Mouse (Mus musculus) hindlimb bud, embryonic 11.5 days (tissue): ENCODE measurements around the gene Ank3.

Experiments
- DNase-seq: peaks from one replicate; pipeline ENCODE4 v3.0.0-alpha.2; 2012; ENCODE audit warnings: low read depth, low spot score; ENCODE audit errors: extremely low spot score

Ank3 gene

DNA sequence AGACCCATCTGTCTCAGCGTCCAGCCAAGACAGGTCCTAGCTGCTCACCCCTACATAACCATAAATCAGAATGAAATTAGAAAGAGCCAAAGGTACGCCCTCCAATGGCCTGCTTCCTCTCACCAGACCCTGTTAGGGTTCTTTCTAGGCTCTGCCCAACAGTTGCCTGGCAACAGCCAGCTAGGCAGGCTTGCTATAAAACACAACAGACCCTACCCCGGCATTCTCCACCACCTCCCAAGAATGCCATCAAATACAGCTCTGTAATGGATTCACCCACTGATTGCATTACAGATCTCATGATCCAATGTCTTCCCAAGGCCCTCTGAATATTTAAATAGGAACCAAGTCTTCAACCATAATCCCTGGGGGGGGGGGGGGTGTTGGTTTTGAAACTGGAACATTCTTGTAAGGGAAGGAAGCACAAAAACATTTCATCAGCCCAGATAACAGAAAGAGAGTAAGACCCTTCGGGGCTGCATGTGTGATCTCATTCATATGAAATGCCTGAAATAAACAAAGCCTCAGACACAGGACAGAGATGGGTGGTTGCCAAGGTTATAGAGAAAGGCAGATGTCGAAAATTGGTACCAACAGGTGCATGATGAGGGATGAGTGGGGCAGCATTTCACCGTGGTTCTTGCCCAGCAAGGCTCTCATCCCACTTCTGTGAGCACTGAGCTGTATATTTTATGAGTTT is 415.4 kb downstream of the Ank3 start:
- DNase-seq: no peak

DNA sequence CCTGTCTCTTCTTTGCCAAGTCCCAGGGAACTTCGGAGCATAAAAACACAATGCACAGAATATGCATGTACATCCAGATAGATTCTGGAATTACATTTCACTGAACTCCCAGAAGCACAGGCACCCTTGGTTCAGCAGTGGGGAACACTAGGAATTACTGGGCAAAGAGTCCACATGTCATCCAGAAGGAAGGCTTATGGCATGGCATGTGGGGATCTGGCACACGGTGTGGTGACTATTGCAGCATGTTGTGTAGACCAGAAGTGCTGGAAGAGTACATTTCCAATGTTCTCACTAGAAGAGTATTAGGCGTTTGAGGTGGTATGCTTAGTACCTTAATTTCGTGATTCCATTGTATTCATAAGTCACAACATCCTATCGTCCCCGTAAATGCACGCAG is 422.7 kb downstream of the Ank3 start:
- no peak for DNase-seq

DNA sequence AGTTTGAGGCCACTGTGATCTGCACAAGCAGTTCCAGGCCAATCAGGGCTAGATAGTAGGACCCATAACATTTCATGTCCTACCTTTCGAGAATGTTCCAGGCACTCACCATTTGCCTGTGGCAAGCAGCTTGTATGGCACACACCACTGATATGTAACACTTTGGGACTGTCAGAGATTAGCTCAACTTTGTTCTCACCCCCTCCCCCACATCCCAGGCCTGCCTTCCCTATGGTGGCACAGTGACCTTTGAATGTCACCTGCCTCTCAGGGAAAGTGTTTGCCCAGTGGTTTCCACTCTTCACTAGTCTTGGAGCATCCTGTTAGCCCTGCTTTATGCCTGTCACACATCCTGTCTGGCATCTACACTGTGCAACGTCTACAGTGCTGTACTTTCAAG is 430.2 kb downstream of the Ank3 start:
- no peak for DNase-seq

DNA sequence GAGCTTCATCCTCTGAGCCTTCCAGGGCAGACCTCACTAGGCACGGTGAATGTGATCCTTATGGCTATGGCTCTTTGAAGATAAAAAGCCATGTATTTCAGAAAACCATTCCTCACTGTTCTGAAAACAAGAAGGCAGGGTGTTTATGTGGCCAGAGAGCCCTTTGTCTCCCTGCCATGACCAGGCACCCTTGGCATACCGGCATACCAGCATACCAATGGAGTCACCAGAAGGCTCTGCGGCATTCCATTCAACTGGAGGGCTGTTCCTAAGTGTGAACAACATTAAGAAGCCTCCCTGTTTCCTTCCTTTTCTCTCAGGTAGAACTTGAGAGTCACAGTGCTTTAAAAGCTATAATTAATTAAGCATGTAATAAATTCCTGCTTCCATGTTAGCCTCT is 430.7 kb downstream of the Ank3 start:
- DNase-seq: no peak

DNA sequence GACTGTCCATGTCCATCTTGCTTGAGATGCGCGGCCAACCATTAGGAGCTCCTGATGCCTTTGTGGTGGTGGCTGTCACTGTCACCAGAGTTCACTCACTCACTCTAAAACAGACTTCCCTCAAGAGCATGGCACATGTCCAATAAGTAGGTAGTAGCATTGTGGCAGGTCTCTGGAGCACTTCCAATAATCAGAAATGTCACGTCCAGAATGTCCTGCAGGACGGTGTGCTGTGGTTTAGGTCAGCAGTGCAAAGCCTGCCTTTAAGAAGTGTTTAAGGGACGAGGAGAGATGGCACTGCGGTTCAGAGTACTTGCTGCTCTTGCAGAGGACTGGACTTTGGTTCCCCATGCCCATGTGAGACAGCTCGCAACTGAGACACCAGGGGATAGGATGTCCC is 433.0 kb downstream of the Ank3 start:
- no peak for DNase-seq

DNA sequence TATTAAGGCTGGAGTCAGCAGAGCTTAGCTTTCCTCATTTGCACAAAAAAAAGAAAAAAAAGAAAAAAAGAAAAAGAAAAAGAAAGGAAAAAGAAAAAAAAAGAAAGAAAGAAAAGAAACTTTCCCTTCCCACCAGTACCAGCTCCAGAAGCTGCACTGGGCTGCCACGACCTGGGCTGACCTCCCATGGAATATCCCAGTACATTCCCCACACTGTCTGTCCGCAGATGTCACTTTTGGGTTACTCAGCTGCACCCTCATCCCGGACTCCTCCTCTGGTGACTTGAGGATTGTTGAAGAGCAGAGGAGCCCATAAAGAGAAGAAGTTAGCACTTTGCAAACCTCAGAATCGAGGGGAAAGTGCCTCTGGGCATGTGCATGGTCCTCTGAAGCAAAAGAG is 433.7 kb downstream of the Ank3 start:
- DNase-seq: no peak

DNA sequence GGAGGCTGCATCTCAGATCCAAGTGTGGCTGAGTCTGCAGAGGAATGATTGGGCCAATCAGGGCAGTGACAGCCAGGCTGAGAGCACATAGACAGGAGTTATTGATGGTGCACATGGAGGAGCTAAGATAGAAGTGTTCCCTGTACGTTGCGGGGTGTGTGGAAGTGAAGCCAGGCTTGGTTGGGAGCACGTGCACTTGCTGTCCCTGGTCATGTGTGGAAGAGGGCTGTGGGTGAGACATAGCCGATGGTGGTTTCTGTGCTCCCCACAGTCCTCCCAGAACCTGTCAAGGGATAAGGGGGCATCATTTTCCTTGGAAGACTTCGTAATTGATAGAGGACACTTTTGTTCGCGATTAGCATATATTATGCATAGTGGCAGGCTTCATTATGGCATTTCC is 434.2 kb downstream of the Ank3 start:
- no peak for DNase-seq

DNA sequence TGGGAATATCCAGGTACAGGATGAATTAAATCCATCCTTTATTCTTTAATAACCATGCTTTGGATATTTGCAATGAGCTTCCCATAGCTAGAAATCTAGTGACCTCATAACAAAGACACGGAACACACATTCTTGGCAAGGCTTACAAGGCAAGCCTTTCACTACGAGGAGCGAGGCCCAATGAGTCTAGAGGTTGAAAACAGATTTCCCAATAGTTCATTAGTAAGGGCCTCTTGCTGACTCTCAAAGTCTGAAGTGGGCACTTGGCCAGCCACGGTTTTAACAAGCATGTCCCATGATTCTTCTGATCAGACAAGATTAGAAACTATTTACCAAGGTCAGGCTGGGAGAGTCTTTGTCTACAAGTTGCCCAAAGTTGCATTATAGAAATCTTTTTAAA is 436.1 kb downstream of the Ank3 start:
- no peak for DNase-seq

DNA sequence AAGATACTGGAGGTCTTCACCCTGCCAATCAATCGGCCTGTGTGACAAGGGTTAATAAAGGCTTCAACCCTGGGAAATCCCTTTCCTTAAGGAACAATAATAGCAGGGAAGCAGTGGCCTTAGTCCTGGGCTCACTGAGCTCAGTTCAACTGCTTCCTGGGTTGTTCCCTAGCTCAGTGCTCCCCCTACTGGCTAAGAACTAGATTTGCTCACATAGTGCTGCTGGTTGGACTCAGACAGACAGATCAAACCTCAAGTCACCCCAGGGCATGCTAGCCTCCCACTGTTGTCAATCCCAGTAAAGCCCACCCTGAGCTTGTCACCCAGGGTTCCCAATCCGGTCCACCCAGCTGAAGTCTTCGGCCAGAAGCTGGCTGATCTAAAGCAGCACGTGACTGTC is 447.2 kb downstream of the Ank3 start:
- DNase-seq: peak; percentile 49

DNA sequence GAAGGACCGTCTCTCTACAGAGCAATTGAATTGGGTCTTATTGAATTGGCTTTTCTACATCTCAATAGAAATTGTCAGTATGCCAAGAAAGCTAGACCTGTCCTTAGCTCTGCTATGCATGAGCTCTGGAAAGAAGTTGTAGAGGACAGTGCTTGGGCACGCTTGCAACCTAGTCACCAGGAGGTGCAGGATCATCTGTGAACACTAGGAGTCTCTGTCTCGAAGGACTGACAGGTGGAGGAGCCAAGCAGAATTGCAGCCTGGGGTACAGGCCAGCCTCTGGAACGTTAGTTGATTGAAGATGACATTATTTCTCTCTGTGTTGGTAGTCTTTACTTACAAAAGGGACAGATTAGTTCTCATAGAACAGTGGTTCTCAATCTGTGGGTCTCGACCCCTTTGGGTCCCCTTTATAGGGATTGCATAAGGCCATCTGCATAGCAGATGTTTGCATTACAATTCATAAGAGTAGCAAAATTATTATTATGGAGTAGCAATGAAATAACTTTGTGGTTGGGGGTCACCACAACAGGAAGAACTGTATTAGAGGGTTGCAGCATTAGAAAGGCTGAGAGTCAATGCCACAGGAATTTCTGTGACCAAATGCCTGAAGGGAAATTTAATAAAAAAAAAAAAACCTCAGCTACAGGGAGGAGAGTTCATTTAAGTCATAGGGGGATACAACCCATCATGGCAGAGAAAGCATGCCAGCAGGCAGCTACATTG is 454.0 kb downstream of the Ank3 start:
- DNase-seq: no peak

DNA sequence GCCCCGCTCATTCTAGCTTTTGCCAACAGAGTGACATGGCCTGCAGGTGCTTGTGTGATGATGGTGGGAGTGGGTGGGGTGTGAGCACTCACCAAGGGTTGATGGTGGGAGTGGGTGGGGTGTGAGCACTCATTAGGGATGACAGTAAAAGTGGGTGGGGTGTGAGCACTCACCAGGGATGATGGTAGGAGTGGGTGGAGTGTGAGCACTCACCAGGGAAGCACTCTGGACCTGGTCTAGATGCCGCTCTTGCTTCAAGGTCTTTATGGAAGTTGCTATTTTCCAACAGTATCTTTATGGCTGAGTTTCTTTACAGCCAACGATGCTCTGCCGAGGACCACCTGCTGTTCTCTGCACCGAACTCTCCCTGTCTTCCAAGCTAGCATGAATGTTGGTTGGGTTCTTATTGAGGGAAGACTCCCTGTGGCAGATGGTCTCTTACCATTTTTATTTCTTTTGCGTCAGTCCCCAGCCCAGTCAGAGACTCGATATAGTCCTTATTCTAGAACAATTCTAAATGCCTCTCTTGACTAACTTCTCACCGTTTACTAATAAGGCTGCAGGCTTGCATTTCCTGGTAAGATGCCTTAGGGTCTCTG is 456.1 kb downstream of the Ank3 start:
- no peak for DNase-seq

DNA sequence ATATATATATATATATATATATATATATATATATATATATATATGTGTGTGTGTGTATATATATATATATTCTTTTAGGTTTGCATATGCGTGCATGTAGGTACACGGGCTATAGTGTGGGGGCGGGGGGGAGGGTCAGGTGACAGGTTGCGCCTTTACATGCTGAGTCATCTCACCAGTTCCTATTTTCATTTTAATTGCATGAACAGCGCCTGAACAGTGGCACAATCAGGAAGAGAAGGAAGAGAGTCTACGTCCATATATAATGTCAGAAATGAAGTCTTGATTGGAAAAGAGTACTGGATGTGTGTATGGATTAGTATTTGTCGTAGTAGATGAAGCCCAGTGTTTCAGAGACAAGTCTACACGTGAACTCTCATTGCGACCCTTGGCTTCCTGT is 459.4 kb downstream of the Ank3 start:
- DNase-seq: no peak

DNA sequence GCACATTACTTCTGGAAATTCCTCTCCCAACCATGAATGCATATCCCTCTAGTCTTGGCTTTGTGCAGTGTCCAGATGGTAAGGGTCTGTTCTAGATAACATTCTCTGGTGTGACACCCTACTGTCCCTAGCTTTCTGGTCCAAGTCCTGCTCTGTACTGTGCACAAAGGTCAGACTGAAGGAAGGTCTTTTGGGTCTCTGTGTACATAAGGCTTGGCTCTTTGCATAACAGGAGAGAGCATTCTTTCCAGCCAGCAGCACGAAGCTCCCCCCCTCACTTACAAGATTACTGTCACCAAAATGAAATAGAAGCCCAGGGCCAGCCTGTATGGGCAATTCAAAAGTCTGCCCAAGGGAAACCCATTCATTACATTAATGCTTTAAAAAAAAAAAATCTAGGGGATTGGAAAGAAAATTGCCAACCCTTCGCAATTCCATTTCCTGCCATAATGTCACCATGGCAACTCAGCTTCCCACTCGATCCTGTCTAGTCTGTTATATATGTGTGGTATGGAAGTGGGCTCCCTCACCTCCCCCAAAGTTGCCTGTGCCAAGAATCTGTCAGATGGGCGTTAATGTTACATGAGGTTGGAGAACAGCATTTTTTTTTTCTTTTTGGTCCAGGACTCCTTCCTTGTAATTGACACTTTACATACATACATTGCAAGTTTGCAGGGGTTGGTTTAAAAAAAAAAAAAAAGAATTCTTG is 460.5 kb downstream of the Ank3 start:
- DNase-seq: no peak

DNA sequence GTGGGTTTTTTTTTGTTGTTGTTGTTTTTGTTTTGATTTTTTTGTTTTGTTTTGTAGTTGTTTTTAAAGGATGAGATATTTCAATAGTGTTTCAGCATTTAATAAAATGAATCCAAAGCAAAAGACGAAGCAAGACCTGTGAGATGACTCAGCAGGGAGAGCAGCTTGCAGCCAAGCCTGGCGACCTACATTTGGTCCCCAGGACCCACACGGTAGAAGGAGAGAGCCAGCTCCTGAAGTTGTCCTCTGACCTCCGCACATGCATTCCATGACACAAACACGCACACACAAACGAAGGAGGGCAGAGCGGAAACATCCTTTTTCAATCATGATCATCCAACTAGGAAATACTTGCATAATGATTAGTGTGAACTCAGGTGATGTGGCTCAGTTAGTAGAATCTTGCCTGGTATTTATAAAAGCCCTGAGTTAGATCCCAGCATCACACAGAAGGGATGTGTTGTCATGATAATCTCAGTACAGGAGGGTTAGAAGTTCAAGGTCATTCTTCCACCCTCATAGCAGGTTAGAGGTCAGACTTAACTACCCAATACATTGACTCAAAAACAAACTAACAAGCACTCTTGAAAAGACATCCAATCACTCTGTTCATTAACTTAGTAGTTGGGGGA is 461.4 kb downstream of the Ank3 start:
- no peak for DNase-seq

DNA sequence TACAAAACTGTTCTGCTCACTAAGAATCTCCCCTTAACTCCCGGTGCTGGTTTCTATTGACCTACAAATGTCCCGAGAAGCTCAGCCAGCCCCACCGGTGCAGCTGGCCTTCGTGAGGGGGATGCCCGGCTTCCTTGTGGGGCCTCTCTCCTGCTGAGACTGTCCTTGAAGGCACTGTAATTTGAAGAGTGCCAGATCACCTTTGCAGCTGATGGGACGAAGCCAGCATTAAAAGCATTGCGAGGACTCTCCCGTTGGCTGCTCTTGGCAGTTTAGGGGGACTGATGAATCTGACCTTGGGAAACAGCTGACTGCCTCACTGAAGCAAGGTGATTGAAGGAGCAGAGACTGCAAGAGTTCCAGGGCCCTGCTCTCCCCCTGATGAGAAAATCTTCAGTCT is 464.3 kb downstream of the Ank3 start:
- no peak for DNase-seq

DNA sequence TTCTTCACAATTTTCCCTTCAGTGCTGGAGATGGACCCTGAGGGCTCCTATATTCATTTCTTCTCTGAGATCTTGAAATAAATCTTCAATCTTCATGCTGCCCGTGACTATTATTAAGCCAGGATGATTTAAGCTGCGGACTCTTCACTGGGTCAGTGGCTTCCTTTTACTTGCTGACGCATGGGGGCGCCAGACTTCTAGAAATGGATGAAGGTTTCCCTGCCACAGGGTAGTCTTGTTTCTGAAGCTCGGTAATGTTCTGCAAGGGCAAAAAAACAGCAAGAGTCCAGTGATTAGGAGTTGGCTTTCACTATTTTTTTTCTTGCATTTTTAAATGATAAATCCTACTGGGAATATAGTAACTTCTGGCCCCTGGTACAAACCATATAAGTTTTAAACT is 471.8 kb downstream of the Ank3 start:
- DNase-seq: no peak

DNA sequence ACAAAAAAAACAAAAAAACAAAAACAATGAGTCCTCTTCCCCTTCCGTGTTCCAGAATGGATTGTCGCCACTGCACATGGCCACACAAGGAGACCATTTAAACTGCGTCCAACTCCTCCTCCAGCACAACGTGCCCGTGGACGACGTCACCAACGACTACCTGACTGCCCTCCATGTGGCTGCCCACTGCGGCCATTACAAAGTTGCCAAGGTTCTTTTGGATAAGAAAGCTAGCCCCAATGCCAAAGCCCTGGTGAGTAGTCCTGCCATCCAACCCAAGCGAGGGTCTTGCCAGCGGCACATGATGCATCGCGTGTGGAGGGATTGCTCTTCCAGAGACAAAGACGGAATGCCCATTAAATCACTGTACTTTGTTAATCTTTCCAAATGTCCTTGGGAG is 472.4 kb downstream of the Ank3 start:
- no peak for DNase-seq

DNA sequence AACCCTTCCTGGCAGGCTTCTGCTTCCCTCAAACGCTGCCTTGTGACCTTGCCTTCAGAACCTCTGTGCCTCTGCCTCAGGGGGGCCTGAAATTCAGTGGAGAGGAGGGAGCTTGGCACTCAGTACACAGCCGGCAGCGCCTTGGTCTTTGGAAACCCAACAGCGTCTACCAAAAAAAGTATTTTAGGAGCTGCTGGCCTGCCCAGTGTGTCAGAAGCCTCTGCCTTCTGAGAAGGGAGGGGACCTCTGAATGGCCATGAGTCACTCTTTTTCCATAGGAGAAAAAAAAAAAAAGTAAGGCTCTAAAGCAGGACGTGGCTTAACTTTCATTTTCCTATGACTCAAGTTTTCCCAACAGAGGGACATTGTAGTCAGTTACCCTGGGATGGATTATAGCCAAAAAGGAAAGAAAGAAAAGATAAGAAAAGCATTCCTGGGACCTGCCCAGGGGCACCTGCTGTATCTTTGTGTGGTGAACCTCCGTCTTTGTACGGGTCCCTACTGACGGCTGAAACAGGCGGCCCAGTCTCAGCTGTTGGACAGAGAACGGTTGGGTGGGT is 473.7 kb downstream of the Ank3 start:
- no peak for DNase-seq

DNA sequence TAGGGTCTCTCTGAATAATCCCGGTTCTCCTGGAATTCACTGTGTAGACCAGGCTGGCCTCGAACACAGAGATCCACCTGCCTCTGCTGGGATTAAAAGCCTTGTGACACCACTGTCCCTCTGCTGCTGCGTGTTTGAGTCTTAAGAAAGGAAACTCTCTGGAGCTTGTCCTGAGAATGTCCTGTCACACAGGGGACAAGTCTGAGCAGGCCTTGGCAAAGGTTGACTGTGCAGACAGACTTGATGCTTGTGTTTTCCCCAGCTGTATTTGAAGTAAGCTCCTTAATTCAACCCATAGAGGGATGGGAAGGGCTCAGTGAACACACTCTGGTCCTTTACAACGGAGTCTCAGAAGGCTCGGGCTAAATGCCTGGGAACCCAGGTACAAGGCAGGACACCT is 474.3 kb downstream of the Ank3 start:
- DNase-seq: no peak

DNA sequence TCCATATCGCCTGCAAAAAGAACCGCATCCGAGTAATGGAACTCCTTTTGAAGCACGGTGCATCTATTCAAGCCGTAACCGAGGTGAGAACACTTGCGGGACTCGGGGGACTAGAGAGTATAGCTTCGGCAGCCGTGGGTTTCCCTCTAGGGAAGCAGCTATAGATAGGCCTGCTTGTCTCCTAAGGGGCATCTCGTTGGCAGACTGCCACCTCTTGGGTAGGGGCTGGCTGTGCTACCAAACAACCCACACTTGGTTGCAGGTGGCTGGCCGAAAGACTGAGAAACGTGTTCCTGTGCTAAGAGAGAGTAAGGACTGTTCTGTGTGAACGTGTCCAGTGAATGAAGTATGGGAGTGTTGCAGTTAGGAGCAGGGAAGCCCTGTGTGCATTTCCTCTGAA is 476.2 kb downstream of the Ank3 start:
- DNase-seq: no peak
